Mouse (Mus musculus): ENCODE measurements around the gene Sart3. TPM values are rescaled to one million over a fixed set of nuclear protein-coding genes. Genes with fewer than 3 reads are reported as not detected.

The Sart3 gene
- polyA plus RNA-seq, 1 experiment from 2014 or later, result 9.1 TPM

GRCm38 (mm10) chr5:113737607-113738237, 34.6 kb downstream of the Sart3 start:
- Histone ChIP-seq H3K4me3 (ENCODE audit: low read depth, low read length) (no peak overlapping the region), H3K36me3 (ENCODE audit: control insufficient read depth, insufficient read depth) (peaks cover 52% of the 10 kb centered on the region), H3K4me2 (replicated peaks; ENCODE audit: low read depth) (no peak overlapping the region), H3K27ac (ENCODE audit: low read depth, low read length) (no peak overlapping the region), H3K4me1 (replicated peaks; ENCODE audit: control insufficient read depth, insufficient read depth, low read length) (0 out of 2 replicates have a peak, but pooled peaks cover 5% of the 10 kb centered on the region), H3K9ac (ENCODE audit: low read depth, low read length) (no peak overlapping the region), H3K9me3 (ENCODE audit: control insufficient read depth) (no peaks in the 10 kb centered on the region), H3K27me3 (replicated peaks; ENCODE audit: control insufficient read depth, insufficient read depth, low read length) (no peaks in the 10 kb centered on the region)
- no peak for TF ChIP-seq CTCF (IDR thresholded peaks at IDR 0.05; ENCODE audit: low read depth)
- no peak for ATAC-seq
- 86% methylated on average over 11 of the region's 11 CpGs for WGBS

DNA sequence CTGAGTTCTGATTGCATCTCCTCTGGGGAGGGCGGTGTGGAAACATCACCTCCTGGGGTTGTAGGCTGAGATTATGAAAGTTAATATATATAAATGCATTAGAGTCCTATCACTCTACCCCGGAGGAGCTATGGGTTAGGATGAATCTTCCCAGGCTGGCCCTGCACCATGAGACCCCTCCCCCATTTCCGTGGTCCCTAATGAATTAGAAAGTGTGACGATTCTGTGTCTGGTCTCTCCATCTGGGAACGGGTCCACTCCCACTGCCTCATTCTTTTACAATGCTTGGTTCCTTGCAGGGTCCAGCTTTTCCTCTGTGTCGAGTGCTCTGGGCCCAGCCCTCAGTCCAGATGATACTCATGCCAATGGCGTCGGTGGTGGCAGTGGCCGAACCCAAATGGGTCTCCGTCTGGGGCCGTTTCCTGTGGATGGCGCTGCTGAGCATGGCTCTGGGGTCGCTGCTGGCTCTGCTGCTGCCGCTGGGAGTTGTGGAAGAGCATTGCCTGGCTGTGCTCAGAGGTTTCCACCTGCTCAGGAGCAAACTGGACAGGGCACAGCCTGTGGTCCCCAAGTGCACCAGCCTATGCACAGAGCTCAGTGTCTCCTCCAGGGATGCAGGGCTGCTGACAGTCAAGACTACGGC, 35.7 kb downstream of the Sart3 start:
- peak overlapping the region; percentile 70 for H3K9ac ChIP-seq (ENCODE audit: low read depth, low read length)
- WGBS, result 38% methylated on average over 15 of the region's 15 CpGs
- TF ChIP-seq CTCF (IDR thresholded peaks at IDR 0.05; ENCODE audit: low read depth), result peak; percentile 30; the same call in 1 of the 2 replicates

GRCm38 (mm10) chr5:113736113-113736502, 36.2 kb downstream of the Sart3 start:
- Histone ChIP-seq H3K9ac (ENCODE audit: low read depth, low read length) (peak overlapping the region; percentile 70), H3K36me3 (ENCODE audit: control insufficient read depth, insufficient read depth) (peaks cover 38% of the 10 kb centered on the region), H3K27me3 (replicated peaks; ENCODE audit: control insufficient read depth, insufficient read depth, low read length) (no peaks in the 10 kb centered on the region), H3K4me3 (ENCODE audit: low read depth, low read length) (peak overlapping the region; percentile 76), H3K4me2 (replicated peaks; ENCODE audit: low read depth) (peak overlapping the region; percentile 95), H3K9me3 (ENCODE audit: control insufficient read depth) (no peaks in the 10 kb centered on the region), H3K4me1 (replicated peaks; ENCODE audit: control insufficient read depth, insufficient read depth, low read length) (0 out of 2 replicates have a peak, but pooled peaks cover 5% of the 10 kb centered on the region), H3K27ac (ENCODE audit: low read depth, low read length) (peak overlapping the region; percentile 94; the same call in 1 of the 2 replicates)
- TF ChIP-seq CTCF (IDR thresholded peaks at IDR 0.05; ENCODE audit: low read depth), result no peak
- ATAC-seq, result no peak
- 1% methylated on average over 10 of the region's 10 CpGs for WGBS

More for the DNA sequence above, 35.7 kb downstream of the Sart3 start:
- no peak for ATAC-seq
- H3K9me3 ChIP-seq (ENCODE audit: control insufficient read depth), result no peaks in the 10 kb centered on the region
- H3K4me2 ChIP-seq (replicated peaks; ENCODE audit: low read depth), result peak overlapping the region; percentile 95
- 0 out of 2 replicates have a peak, but pooled peaks cover 5% of the 10 kb centered on the region for H3K4me1 ChIP-seq (replicated peaks; ENCODE audit: control insufficient read depth, insufficient read depth, low read length)
- H3K4me3 ChIP-seq (ENCODE audit: low read depth, low read length), result peak overlapping the region; percentile 76
- 0 out of 2 replicates have a peak overlapping the region, but pooled peaks have one; percentile 94 for H3K27ac ChIP-seq (ENCODE audit: low read depth, low read length)
- H3K27me3 ChIP-seq (replicated peaks; ENCODE audit: control insufficient read depth, insufficient read depth, low read length), result no peaks in the 10 kb centered on the region
- peaks cover 41% of the 10 kb centered on the region for H3K36me3 ChIP-seq (ENCODE audit: control insufficient read depth, insufficient read depth)

- peak within 1 kb of the TSS; percentile 94 for H3K27ac ChIP-seq (ENCODE audit: low read depth, low read length)
- 0 out of 2 replicates have a peak, but pooled peaks cover 5% of the 10 kb centered on the region for H3K4me1 ChIP-seq (replicated peaks; ENCODE audit: control insufficient read depth, insufficient read depth, low read length)
- no peaks in the 10 kb centered on the region for H3K27me3 ChIP-seq (replicated peaks; ENCODE audit: control insufficient read depth, insufficient read depth, low read length)
- peak within 1 kb of the TSS; percentile 70 for H3K9ac ChIP-seq (ENCODE audit: low read depth, low read length)
- peak; percentile 97 for ATAC-seq
- H3K4me3 ChIP-seq (ENCODE audit: low read depth, low read length), result peak within 1 kb of the TSS; percentile 76
- 1% methylated on average over 66 of the region's 71 CpGs for WGBS
- TF ChIP-seq CTCF (IDR thresholded peaks at IDR 0.05; ENCODE audit: low read depth), result 0 out of 2 replicates have a peak, but pooled peaks have one; percentile 1
- peak within 1 kb of the TSS; percentile 95 for H3K4me2 ChIP-seq (replicated peaks; ENCODE audit: low read depth)
- no peaks in the 10 kb centered on the region for H3K9me3 ChIP-seq (ENCODE audit: control insufficient read depth)
- peaks cover 32% of the 10 kb centered on the region for H3K36me3 ChIP-seq (ENCODE audit: control insufficient read depth, insufficient read depth)
Observed at GRCm38 (mm10) chr5:113735345-113736112, 36.8 kb downstream of the Sart3 start, which contains the start of gene Ficd. TSS of gene Ficd (plus strand) at chr5:113735803.

GRCm38 (mm10) chr5:113735023-113735344, 37.3 kb downstream of the Sart3 start:
- Histone ChIP-seq H3K36me3 (ENCODE audit: control insufficient read depth, insufficient read depth) (peaks cover 27% of the 10 kb centered on the region), H3K27me3 (replicated peaks; ENCODE audit: control insufficient read depth, insufficient read depth, low read length) (no peaks in the 10 kb centered on the region), H3K27ac (ENCODE audit: low read depth, low read length) (peak overlapping the region; percentile 94), H3K9ac (ENCODE audit: low read depth, low read length) (peak overlapping the region; percentile 70), H3K4me2 (replicated peaks; ENCODE audit: low read depth) (peak overlapping the region; percentile 95), H3K9me3 (ENCODE audit: control insufficient read depth) (no peaks in the 10 kb centered on the region), H3K4me3 (ENCODE audit: low read depth, low read length) (peak overlapping the region; percentile 76), H3K4me1 (replicated peaks; ENCODE audit: control insufficient read depth, insufficient read depth, low read length) (0 out of 2 replicates have a peak, but pooled peaks cover 5% of the 10 kb centered on the region)
- 12% methylated on average over 7 of the region's 7 CpGs for WGBS
- ATAC-seq, result peak; percentile 36
- TF ChIP-seq CTCF (IDR thresholded peaks at IDR 0.05; ENCODE audit: low read depth), result no peak

DNA sequence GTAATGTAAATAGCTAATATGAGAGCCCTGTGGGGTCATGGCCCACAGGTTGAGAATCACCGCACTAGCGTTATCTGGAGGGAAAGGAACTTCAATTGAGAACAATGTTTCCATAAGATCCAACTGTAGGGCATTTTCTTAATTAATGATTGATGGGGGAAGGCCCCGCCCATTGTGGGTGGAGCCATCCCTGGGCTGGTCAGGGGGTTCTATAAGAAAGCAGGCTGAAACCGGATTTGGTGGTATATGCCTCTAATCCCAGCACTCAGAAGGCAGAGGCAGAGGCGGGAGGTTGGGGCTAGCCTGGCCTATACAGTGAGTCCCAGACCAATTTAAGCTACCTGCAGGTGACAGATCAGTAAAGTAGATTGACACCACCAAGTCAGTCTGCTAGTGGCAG, 37.9 kb downstream of the Sart3 start:
- Histone ChIP-seq H3K4me1 (replicated peaks; ENCODE audit: control insufficient read depth, insufficient read depth, low read length) (0 out of 2 replicates have a peak, but pooled peaks cover 5% of the 10 kb centered on the region), H3K27ac (ENCODE audit: low read depth, low read length) (no peak overlapping the region), H3K27me3 (replicated peaks; ENCODE audit: control insufficient read depth, insufficient read depth, low read length) (no peaks in the 10 kb centered on the region), H3K36me3 (ENCODE audit: control insufficient read depth, insufficient read depth) (peaks cover 21% of the 10 kb centered on the region), H3K9me3 (ENCODE audit: control insufficient read depth) (no peaks in the 10 kb centered on the region), H3K4me3 (ENCODE audit: low read depth, low read length) (no peak overlapping the region), H3K4me2 (replicated peaks; ENCODE audit: low read depth) (no peak overlapping the region), H3K9ac (ENCODE audit: low read depth, low read length) (no peak overlapping the region)
- whole genome bisulfite sequencing, result 50% methylated on average over 5 of the region's 5 CpGs
- TF ChIP-seq CTCF (IDR thresholded peaks at IDR 0.05; ENCODE audit: low read depth), result no peak
- no peak for ATAC-seq

Measured in intestine, postnatal 0 days (tissue).